In genomic region chr15:80784553-80784971, GRCm38 (mm10) we compare ENCODE assay signal across 10 mouse cellular contexts.
DNase-seq lines count a peak whose midpoint lies in the region; ATAC-seq and TF ChIP-seq lines count a peak whose summit lies in the region.
"Had no signal": no experiment of that assay in that cellular context is flagged by ENCODE, and none has a peak within 500 bp of the region (broad histone marks: within the 10 kb centered on the region; RNA-seq: fewer than 3 reads in every experiment).

No protein-coding gene starts in this region.

- H3K9ac ChIP-seq in heart, embryonic 16.5 days (ENCODE audit: low read length) = 0 out of 2 replicates have a peak overlapping the region, but pooled peaks have one; percentile 36
- no peak overlapping the region for H3K9ac ChIP-seq in neural tube, embryonic 15.5 days (replicated peaks)
- H3K9ac ChIP-seq: embryonic facial prominence, embryonic 13.5 days had no signal

- peak; percentile 41; the same call in 1 of the 2 replicates for ATAC-seq in heart, embryonic 16.5 days (replicated peaks; ENCODE audit: extremely low read depth, insufficient read depth, low FRiP score)
- no peak for ATAC-seq in neural tube, embryonic 15.5 days (ENCODE audit: low FRiP score)
- ATAC-seq in megakaryocyte-erythroid progenitor cell, adult 5-6 weeks (replicated peaks; ENCODE audit: low FRiP score, low TSS enrichment, poor library complexity, severe bottlenecking) = no peak

- H3K4me2 ChIP-seq in heart, embryonic 16.5 days (ENCODE audit: low read depth, low read length) = peak overlapping the region; percentile 24
- H3K4me2 ChIP-seq in neural tube, embryonic 15.5 days = no peak overlapping the region
- H3K4me2 ChIP-seq: embryonic facial prominence, embryonic 13.5 days had no signal

- no peak overlapping the region for H3K4me3 ChIP-seq in kidney, adult 2 months (ENCODE audit: insufficient read depth, low read depth, low read length)
- H3K4me3 ChIP-seq in heart, embryonic 16.5 days (ENCODE audit: low read length) = peak overlapping the region; percentile 23
- no peak overlapping the region for H3K4me3 ChIP-seq in neural tube, embryonic 15.5 days (replicated peaks)
- H3K4me3 ChIP-seq: embryonic facial prominence, embryonic 13.5 days had no signal

- no peak for TF ChIP-seq POLR2A in kidney, adult 2 months (IDR thresholded peaks at IDR 0.05; ENCODE audit: low read depth, low read length)

- WGBS in kidney, adult 2 months = 38% methylated on average over 7 of the region's 7 CpGs
- WGBS in heart, embryonic 16.5 days = 31% methylated on average over 7 of the region's 7 CpGs
- 67% methylated on average over 7 of the region's 7 CpGs for WGBS in neural tube, embryonic 15.5 days

- no peaks in the 10 kb centered on the region for H3K36me3 ChIP-seq in kidney, adult 2 months (ENCODE audit: control insufficient read depth, insufficient read depth, low read length)
- H3K36me3 ChIP-seq in heart, embryonic 16.5 days (ENCODE audit: control insufficient read depth, insufficient read depth) = no peaks in the 10 kb centered on the region
- H3K36me3 ChIP-seq in neural tube, embryonic 15.5 days = no peaks in the 10 kb centered on the region
- H3K36me3 ChIP-seq: embryonic facial prominence, embryonic 13.5 days had no signal

- DNase-seq in kidney, adult 2 months = no peak
- DNase-seq in kidney, adult 11 months = no peak
- DNase-seq in MN1 (ENCODE audit: low spot score) = peak; percentile 58
- peak; percentile 71 for DNase-seq in lung, postnatal 36 days
- DNase-seq in cerebellum, postnatal 4 days (ENCODE audit: low spot score in 2 of 2) = no peak
- DNase-seq: retina, postnatal 1 day had no signal

- no peaks in the 10 kb centered on the region for H3K9me3 ChIP-seq in heart, embryonic 16.5 days (replicated peaks; ENCODE audit: control insufficient read depth, low read length)
- H3K9me3 ChIP-seq in neural tube, embryonic 15.5 days (replicated peaks) = no peaks in the 10 kb centered on the region
- H3K9me3 ChIP-seq: embryonic facial prominence, embryonic 13.5 days had no signal

- peak; percentile 41 for TF ChIP-seq CTCF in kidney, adult 2 months (conservative IDR thresholded peaks at IDR 0.05; ENCODE audit: insufficient read depth, insufficient read length, low read depth, low read length)

- H3K27me3 ChIP-seq in kidney, adult 2 months (replicated peaks; ENCODE audit: control insufficient read depth, insufficient read depth, low read length) = no peaks in the 10 kb centered on the region
- no peaks in the 10 kb centered on the region for H3K27me3 ChIP-seq in heart, embryonic 16.5 days (ENCODE audit: control insufficient read depth, insufficient read depth, low read length)
- no peaks in the 10 kb centered on the region for H3K27me3 ChIP-seq in neural tube, embryonic 15.5 days (replicated peaks)
- H3K27me3 ChIP-seq: embryonic facial prominence, embryonic 13.5 days had no signal

- H3K27ac ChIP-seq in kidney, adult 2 months (ENCODE audit: insufficient read depth, low read depth, low read length) = no peak overlapping the region
- H3K27ac ChIP-seq in heart, embryonic 16.5 days (ENCODE audit: low read length) = peak overlapping the region; percentile 64
- no peak overlapping the region for H3K27ac ChIP-seq in neural tube, embryonic 15.5 days (replicated peaks)
- H3K27ac ChIP-seq: embryonic facial prominence, embryonic 13.5 days had no signal

- H3K4me1 ChIP-seq in kidney, adult 2 months (ENCODE audit: control insufficient read depth, insufficient read depth, low read length) = no peaks in the 10 kb centered on the region
- peaks cover 14% of the 10 kb centered on the region for H3K4me1 ChIP-seq in heart, embryonic 16.5 days (ENCODE audit: control insufficient read depth, insufficient read depth, low read length)
- H3K4me1 ChIP-seq in neural tube, embryonic 15.5 days = no peaks in the 10 kb centered on the region

Comparison
In these comparisons a context has a peak if more than half of its experiments do, and no peak if none do; other contexts are left out.
1. DNase-seq: peak in MN1 (single experiment) and lung, postnatal 36 days (single experiment); none in kidney, adult 2 months (single experiment), kidney, adult 11 months (single experiment) and cerebellum, postnatal 4 days (0 of 2).